Mouse (Mus musculus) cerebral cortex, adult 2 months (tissue): ENCODE results near the gene Ift46.

ENCODE experiments used
- WGBS: fragments of 180-500 bp; shearing (Covaris S2); methylation state at CpG from one replicate; pipeline ENCODE4 v1.1.7; 2018; 5-methylcytosine and 5-hydroxymethylcytosine counted together

The Ift46 gene

DNA sequence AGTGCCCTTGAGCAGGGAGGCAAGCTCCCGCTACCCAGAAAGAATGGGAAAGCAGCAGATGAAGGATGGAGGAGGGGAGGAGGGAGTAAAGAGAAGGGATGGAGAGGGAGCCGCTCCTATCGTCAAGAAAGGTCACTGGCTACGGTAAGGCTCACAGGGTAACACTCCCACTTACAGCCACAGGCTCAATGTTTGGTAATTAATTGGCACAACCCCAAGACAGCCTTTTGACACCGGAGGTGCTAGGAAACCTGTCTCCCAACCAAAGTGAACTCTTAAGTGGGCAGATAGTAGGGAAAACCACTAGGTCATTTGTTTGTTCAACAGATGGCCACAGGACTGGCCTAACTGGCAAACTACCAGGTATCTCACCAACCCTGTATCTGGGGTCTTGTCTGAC is 39.4 kb downstream of the Ift46 start:
- WGBS, result 53% methylated on average over 5 of the region's 5 CpGs

DNA sequence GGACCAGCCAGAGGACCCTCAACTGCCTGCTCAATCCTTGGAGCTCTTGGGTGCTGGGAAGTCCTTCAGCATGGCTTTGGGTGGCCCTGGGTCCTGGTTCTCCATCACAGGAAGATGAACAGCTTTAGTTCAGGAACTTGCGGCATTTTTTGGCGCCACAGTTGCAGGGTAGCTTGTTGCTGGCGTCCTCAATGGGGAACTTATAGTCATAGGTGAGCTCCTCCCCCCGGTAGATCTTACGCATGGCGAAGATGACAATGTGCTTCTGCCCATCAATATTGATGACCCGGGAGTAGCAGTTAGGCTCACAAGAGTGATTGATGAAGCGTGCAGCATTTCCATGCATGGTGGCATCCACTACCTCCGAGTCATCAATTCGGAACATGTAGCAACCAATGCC is 40.1 kb downstream of the Ift46 start:
- WGBS, result 94% methylated on average over 10 of the region's 10 CpGs

DNA sequence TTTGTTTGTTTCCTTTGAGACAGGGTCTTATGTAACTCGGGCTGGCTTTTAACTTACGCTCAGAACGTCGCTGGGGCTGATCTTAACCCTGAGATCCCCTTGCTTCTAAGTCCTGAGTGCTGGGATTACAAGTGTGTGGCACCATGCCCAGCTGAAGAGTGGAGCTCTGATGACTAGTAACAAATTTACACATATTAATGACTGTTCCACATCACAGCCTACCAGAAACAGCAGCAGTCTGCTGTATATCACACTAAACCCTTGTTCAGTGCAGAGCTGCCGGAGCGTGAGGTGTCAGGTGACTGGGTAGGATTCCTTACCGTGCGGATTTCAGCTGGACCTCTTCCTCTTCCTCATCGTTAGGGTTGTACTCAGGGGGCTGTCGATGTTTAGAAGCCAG is 42.6 kb downstream of the Ift46 start:
- WGBS, result 79% methylated on average over 10 of the region's 10 CpGs

DNA sequence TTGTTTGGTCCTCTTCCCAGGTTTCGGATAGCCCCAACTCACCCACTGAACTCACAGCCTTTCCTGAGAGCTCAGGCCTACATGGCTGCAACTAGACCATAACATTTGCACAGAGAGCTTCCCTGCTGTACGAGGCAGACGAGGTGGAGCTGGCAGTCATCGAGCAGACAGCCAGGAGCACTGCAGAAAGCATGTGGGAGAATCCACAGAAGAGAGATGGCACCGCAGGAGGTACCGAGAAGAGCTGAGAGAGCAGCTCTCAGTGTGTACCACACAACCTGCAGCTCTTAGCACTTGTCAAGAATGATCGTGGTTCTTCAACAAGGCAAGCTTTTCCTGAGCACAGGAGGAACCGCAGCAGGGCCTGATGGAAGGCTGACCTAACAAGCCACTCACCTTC is 46.5 kb downstream of the Ift46 start:
- WGBS, result 68% methylated on average over 8 of the region's 8 CpGs

DNA sequence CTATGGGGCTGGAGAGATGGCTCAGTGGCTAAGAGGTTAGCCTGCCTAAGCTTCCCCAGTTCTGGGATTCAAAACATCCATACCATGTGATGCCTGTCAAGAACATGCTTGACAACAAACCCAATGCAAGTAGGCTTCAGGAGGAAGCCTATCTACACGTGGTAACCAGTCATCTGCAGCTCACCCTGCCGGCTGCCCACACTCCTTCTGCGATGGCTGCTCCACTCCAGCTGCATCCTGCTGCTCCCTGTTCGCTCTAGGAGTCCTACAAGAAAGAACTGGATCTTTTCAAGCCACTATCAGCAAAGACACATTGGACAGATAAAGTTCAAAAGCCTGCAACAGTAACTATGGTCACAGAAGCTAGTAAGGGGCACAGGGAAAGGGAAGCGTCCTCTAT is 49.8 kb downstream of the Ift46 start:
- 52% methylated on average over 5 of the region's 5 CpGs for WGBS

DNA sequence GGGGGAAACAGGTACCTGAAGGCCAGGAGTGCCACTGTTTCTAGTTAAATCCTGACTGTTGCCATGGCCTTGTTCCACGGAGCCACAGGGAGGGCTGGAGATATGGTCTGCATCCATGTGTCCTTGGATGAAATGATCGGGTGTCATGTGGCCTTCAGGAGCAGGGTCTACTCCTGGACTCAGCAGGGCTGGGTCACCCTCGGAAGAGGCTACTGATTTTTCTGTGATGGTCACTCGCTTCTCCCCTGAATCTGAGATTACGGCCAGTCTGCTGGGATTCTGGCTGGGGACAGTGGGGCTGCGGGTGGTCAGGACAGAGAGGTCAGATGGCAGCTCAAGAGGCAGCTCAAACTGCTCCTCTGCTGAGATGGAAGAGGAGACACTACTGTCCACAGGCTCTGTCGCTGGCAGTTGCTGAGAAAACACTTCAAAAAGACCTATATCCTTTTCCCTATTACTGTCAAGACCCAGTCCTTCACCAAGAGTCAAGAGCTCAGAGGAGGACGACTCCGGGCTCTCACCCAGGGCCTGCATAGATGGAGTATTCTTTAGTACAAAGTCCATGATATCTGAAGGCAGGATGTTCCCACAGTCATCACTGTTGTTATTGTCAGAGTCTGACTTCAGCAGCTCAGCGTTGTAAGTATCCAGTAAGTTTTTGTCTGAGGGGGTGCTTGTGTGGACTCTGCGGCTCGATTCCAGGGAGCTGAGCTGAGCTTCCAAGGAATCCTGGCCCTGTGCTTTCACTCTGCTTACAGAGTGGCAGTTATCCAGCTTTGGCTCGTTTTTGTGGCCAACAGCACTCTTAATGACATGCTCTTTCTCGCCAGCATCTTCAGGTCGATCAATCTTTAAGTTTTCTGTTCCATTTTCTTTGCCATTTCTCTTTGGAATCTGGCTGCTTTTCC is 52.5 kb downstream of the Ift46 start:
- WGBS, result 66% methylated on average over 15 of the region's 15 CpGs

DNA sequence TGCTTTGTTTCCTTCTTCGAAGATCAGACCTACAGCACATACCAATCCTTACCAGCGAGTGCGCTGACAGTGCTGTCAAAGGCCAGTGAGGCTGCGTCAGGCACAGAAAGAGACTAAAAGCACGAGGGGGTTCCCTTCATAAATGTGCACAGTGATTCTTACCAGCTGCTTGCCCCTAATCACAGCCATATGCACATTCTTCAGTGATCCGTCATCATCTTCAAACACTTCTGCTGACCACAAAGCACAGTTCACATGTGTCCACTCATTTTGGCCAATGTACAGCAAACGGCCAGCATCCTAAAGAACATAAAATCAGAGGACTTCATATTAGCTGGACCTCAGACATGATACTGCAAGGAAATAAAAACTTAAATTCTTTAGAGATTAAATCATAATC is 59.0 kb downstream of the Ift46 start:
- WGBS, result 89% methylated on average over 7 of the region's 7 CpGs

DNA sequence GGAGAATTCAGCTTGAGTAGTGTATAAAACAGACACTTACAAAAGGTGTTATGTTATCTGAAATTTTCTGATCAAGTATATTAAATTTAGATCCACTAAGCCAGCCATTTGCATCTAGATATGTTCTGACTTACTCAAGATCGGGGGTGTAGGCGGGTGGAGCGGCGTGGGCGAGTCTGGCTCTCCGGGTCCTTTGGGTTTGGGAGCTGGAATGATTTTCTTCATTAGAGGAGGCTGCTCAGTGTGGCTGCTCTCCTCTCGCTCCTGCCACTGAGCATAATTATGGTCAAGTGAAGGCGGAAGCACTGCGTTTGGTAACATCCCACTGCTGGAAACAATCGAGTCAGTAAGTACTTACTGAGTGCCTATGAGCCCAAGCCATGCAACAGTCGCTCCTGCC is 61.2 kb downstream of the Ift46 start:
- WGBS, result 62% methylated on average over 11 of the region's 11 CpGs

DNA sequence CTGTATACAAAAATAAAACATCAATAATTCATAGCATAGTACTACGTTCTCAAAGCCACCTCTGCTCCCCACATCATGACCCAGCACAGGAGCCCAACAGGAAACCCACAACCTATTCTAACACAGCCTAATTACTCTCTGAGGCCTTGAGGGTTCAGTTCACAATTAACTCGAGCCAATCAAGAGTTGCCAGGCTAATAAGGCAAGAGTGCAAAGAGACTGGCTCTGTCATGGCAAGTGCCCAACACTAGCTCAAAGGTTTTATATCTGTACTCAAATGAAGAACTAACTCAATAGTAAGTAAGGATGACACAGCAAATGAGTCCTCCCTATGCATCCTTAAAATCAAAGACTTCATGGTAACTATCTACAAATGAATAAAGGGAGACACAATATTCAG is 62.8 kb downstream of the Ift46 start:
- WGBS, result 47% methylated on average over 2 of the region's 2 CpGs

DNA sequence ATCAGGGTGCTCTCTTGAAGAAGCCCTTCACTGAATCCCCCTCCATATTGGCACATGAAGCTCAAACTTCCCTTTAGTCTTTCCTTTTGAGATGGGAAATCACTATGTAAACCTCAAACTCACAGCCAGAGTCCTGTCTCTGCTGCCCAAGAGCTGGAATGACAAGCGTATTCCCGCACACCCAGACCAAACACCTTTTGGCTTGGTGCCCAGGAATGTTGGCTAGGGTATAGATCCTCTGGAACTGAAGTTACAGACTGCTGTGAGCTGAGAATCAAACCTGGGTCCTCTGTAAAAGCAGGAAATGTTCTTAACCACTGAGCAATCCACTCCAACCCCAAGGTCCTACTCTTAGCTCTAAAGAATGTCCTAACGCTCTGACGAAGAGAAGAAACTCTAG is 64.6 kb downstream of the Ift46 start:
- WGBS, result 55% methylated on average over 4 of the region's 4 CpGs

DNA sequence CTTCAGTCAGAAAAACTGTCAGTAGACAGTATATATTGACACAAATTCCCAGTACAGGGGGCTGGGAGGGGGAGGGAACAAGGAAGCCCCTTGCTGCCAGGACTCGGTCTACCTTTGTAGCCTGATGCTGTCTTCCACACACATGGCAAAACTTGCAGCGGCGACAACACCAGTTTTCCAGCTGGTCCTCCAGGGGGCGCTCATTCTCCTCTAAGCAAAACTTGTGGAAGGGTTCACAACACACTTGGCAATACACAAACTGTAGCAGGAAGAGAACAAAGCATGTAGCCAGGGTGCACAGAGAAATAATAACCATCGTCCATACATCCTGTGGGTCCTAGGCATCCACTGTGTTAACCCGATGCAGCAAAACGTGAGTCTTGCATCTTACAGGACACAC is 68.7 kb downstream of the Ift46 start:
- WGBS, result 21% methylated on average over 7 of the region's 7 CpGs

DNA sequence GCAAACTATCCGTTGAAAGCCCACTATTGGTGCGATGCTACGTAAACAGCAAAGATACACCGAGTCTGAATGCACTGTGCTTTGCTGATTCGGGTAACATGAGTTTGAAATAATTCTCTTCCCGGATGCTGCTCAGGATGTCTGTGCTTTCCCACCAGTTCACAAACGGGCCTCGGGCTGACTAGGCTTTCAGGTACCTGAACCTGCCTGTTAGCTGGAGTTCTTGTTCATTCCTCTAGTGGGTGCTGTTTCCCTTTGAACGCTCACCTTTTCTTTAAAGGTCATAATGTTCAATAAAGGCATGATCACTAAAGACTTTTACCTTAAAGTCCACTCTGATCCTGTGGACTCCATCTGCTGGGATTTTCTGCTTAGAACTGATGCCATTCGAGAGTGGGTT is 73.5 kb downstream of the Ift46 start:
- 76% methylated on average over 10 of the region's 10 CpGs for WGBS
